Mouse (Mus musculus) liver, adult 2 months (tissue): ENCODE results near the gene Cacna1a. TPM values are rescaled to one million over a fixed set of nuclear protein-coding genes. Genes with fewer than 3 reads are reported as not detected.
"Not testable (repeated sequence)": the region's sequence is repeated elsewhere in the genome, so short reads cannot be mapped to it uniquely, and the experiment has no call there.

Source experiments
- DNase-seq: peaks from one replicate; pipeline ENCODE4 v3.0.0-alpha.2; 2011; ENCODE audit warnings: low read depth, low spot score; ENCODE audit errors: extremely low read depth
- H3K27ac ChIP-seq: fragments of 200-500 bp; replicated peaks from 2 replicates; pipeline ENCODE4 v1.5.1; 2012; ENCODE audit warnings: low read depth, mild to moderate bottlenecking, control low read depth, inconsistent platforms, low read length; ENCODE audit not compliant: insufficient read depth
- H3K27me3 ChIP-seq: fragments of 200-500 bp; 2 replicates; pipeline ENCODE4 v1.6.1; 2012; ENCODE audit warnings: mild to moderate bottlenecking, moderate library complexity, low read length, inconsistent platforms; ENCODE audit not compliant: control insufficient read depth, insufficient read depth
- H3K36me3 ChIP-seq: fragments of 200-500 bp; 2 replicates; pipeline ENCODE4 v1.6.1; 2012; ENCODE audit warnings: low read length, inconsistent platforms; ENCODE audit not compliant: control insufficient read depth, insufficient read depth
- H3K4me1 ChIP-seq: fragments of 200-500 bp; 2 replicates; pipeline ENCODE4 v1.6.1; 2011; ENCODE audit warnings: low read length; ENCODE audit not compliant: control insufficient read depth, insufficient read depth
- H3K4me3 ChIP-seq: fragments of 200-500 bp; 2 replicates; pipeline ENCODE4 v1.5.1; 2011; ENCODE audit warnings: low read depth, mild to moderate bottlenecking, control low read depth, low read length, moderate library complexity; ENCODE audit not compliant: insufficient read depth
- H3K79me2 ChIP-seq: fragments of 200-500 bp; 2 replicates; pipeline ENCODE4 v1.6.1; 2012; ENCODE audit warnings: inconsistent platforms, mild to moderate bottlenecking, low read length, moderate library complexity; ENCODE audit not compliant: control insufficient read depth, insufficient read depth
- H3K9ac ChIP-seq: fragments of 200-500 bp; 2 replicates; pipeline ENCODE4 v1.6.1; 2012; ENCODE audit warnings: low read depth, mild to moderate bottlenecking, control low read depth, inconsistent platforms, low read length
- CTCF ChIP-seq: fragments of 200-500 bp; IDR thresholded peaks from 2 replicates; pipeline ENCODE4 v1.5.1; 2011; ENCODE audit warnings: low read depth, low read length, control low read depth
- POLR2A ChIP-seq: fragments of 200-500 bp; IDR thresholded peaks from 2 replicates; pipeline ENCODE4 v1.6.1; 2011; ENCODE audit warnings: low read length, control low read depth; ENCODE audit not compliant: insufficient read depth; ENCODE audit errors: extremely low read depth
- WGBS: fragments of 180-500 bp; shearing (Covaris S2); methylation state at CpG from one replicate; pipeline ENCODE4 v1.1.7; 2018; 5-methylcytosine and 5-hydroxymethylcytosine counted together
- polyA plus RNA-seq: library from polyadenylated mRNA; depleted of rRNA; stranded (reverse); fragments of >200 nt; gene quantifications from 2 replicates; pipeline ENCODE4 v1.2.3, GENCODE M21; 2012
- total RNA-seq: library from RNA; depleted of rRNA; stranded (reverse); fragments of >200 nt; gene quantifications from 2 replicates; pipeline ENCODE4 v1.2.3, GENCODE M21; 2014

Gene Cacna1a
- total and polyA plus RNA-seq, 2 experiments = 0.28 to 3.2 TPM

- no peaks in the 10 kb centered on the region for H3K79me2 ChIP-seq
- H3K27ac ChIP-seq = no peak overlapping the region
- no peak for DNase-seq
- no peaks in the 10 kb centered on the region for H3K4me1 ChIP-seq
- H3K27me3 ChIP-seq = no peaks in the 10 kb centered on the region
- WGBS = 89% methylated on average over 4 of the region's 4 CpGs
- no peak overlapping the region for H3K9ac ChIP-seq
- no peaks in the 10 kb centered on the region for H3K36me3 ChIP-seq
- no peak overlapping the region for H3K4me3 ChIP-seq
- TF ChIP-seq POLR2A = no peak
Observed at GRCm38 (mm10) chr8:84502638-84503037, 114.4 kb downstream of the Cacna1a start.

- no peak overlapping the region for H3K27ac ChIP-seq
- no peak for DNase-seq
- H3K4me3 ChIP-seq = no peak overlapping the region
- WGBS = 76% methylated on average over 5 of the region's 5 CpGs
- no peak overlapping the region for H3K9ac ChIP-seq
- no peaks in the 10 kb centered on the region for H3K4me1 ChIP-seq
- H3K36me3 ChIP-seq = no peaks in the 10 kb centered on the region
- H3K27me3 ChIP-seq = no peaks in the 10 kb centered on the region
- TF ChIP-seq POLR2A (no peak), CTCF (no peak)
- no peaks in the 10 kb centered on the region for H3K79me2 ChIP-seq
Observed at GRCm38 (mm10) chr8:84507220-84507619, 119.0 kb downstream of the Cacna1a start.

- not testable (repeated sequence) for H3K36me3 ChIP-seq, DNase-seq, H3K27me3 ChIP-seq, H3K79me2 ChIP-seq, H3K27ac ChIP-seq, H3K4me3 ChIP-seq, H3K4me1 ChIP-seq, H3K9ac ChIP-seq
- WGBS = 76% methylated on average over 6 of the region's 6 CpGs
- TF ChIP-seq CTCF = peak; percentile 21; the same call in 1 of the 2 replicates
Observed at GRCm38 (mm10) chr8:84509764-84510163, 121.5 kb downstream of the Cacna1a start.

- Histone ChIP-seq H3K36me3 (no peaks in the 10 kb centered on the region), H3K4me3 (no peak overlapping the region), H3K4me1 (no peaks in the 10 kb centered on the region), H3K79me2 (no peaks in the 10 kb centered on the region), H3K27ac (no peak overlapping the region), H3K27me3 (0 out of 2 replicates have a peak, but pooled peaks cover 2% of the 10 kb centered on the region), H3K9ac (no peak overlapping the region)
- DNase-seq = no peak
- TF ChIP-seq CTCF (no peak), POLR2A (no peak)
- WGBS = 90% methylated on average over 13 of the region's 13 CpGs
Observed at GRCm38 (mm10) chr8:84511621-84512020, 123.4 kb downstream of the Cacna1a start.

GRCm38 (mm10) chr8:84513765-84514164, 125.5 kb downstream of the Cacna1a start:
- DNase-seq = peak; percentile 6
- no peak overlapping the region for H3K9ac ChIP-seq
- no peaks in the 10 kb centered on the region for H3K4me1 ChIP-seq
- no peaks in the 10 kb centered on the region for H3K79me2 ChIP-seq
- no peaks in the 10 kb centered on the region for H3K36me3 ChIP-seq
- H3K27me3 ChIP-seq = 0 out of 2 replicates have a peak, but pooled peaks cover 2% of the 10 kb centered on the region
- H3K27ac ChIP-seq = no peak overlapping the region
- 6% methylated on average over 2 of the region's 2 CpGs for WGBS
- no peak overlapping the region for H3K4me3 ChIP-seq
- TF ChIP-seq POLR2A (no peak), CTCF (peak; percentile 63)

GRCm38 (mm10) chr8:84518180-84518579, 129.9 kb downstream of the Cacna1a start:
- H3K36me3 ChIP-seq = no peaks in the 10 kb centered on the region
- no peak overlapping the region for H3K4me3 ChIP-seq
- H3K27me3 ChIP-seq = 0 out of 2 replicates have a peak, but pooled peaks cover 2% of the 10 kb centered on the region
- H3K4me1 ChIP-seq = no peaks in the 10 kb centered on the region
- no peaks in the 10 kb centered on the region for H3K79me2 ChIP-seq
- no peak overlapping the region for H3K27ac ChIP-seq
- 66% methylated on average over 2 of the region's 2 CpGs for WGBS
- no peak overlapping the region for H3K9ac ChIP-seq
- TF ChIP-seq CTCF (no peak), POLR2A (no peak)
- DNase-seq = no peak
